Mouse (Mus musculus) layer of hippocampus, adult 9-10 months (tissue): Measurements from ENCODE around the gene Cd69.

Experiments used
- DNase-seq: peaks from one replicate; pipeline ENCODE4 v3.0.0; 2022; ENCODE audit warnings: low spot score

Cd69 gene

DNA sequence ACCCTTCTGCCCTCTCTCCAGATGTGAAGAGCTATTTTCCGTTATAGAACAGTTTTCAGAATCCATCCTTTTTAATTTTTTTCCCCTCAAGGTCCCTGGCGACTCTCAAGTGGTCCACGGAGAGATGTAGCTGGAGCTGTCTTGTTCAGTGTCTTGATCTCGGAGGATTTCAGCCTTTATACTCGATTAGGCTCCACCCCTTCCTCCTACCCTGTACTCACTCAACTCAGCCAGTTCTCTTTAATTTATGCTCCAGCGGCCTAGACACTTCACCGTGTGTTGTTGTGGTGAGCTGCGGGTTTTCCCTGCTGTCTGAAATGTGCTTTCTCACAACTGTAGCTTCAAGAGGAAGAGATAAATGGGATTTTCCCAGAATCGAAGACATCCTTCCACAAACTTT is at the start of gene Cd69:
TSS of gene Cd69 (minus strand) at position 217 of the 400 bp plus-strand sequence.
- no peak for DNase-seq

DNA sequence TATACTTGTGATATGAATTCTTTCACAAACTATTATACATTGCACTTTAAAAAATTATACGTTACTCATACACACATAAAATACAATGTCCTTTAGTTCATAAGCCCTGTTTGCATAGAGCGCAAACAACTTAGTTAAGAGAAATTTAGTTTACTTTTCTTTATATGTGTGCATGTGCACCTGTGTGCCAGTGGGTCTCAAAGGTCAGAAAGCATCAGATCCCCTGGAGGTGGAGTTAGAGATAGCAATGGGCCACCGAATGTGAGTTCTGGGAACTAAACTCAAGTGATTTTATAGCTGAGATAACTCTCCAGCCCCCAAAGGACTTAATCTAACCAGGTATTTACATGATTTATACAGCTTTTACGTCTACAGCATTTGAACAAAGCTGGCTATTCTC is 44.1 kb upstream of the Cd69 start:
- DNase-seq = no peak

DNA sequence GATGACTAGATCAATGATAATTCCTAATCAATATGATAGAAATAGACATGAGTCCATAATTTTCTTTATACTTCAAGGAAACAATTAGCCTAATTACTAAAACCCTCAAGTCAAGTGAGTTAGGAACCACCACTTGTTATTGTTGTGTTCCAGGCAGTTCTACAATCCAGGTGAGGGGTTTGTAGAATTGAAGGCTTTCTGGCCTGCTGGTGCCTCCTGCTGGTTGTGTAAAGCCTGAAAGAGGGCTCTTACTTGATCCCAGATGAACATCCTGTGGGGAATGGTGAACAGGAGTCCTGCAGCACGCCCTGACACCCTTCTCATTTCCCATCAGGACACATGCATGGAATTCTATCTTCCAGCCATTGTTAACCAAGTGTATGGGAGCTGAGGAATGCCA is 43.2 kb upstream of the Cd69 start:
- no peak for DNase-seq

DNA sequence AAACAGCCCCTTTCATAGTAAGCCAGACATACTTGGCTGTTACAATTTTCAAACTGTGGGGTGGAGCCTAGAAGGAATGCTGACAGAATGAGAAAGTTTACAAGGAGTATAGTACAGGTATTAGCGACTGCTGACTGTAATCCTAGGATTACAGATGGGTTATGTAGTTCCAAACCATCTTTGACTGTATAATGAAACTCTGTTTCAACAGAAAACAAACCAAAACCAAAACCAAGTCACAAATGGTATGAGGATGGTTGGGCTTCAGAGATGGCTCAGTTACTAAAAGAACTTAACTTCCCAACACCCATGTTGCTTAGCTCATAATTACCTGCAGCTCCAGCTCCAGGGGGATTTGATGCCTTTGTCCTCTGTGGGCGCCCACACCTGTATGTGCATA is 41.2 kb upstream of the Cd69 start:
- DNase-seq = no peak

DNA sequence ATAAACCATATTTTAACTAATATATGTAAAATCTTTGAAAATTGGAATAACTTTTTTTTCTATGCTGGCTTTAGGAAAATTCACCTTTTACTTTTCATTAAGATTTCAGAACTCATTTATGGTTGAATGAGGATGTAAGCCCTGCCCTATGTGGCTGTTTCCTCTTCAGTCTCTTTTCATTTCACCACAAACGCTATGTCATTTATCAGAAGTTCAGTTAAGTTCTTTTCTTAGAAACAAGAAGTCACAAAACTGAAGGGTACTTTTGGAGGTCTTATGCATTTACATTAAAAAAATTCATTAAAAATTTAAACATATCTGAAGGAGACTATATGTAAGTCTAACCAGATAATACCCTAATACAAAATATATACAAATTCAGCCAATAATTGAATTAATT is 40.5 kb upstream of the Cd69 start:
- no peak for DNase-seq

DNA sequence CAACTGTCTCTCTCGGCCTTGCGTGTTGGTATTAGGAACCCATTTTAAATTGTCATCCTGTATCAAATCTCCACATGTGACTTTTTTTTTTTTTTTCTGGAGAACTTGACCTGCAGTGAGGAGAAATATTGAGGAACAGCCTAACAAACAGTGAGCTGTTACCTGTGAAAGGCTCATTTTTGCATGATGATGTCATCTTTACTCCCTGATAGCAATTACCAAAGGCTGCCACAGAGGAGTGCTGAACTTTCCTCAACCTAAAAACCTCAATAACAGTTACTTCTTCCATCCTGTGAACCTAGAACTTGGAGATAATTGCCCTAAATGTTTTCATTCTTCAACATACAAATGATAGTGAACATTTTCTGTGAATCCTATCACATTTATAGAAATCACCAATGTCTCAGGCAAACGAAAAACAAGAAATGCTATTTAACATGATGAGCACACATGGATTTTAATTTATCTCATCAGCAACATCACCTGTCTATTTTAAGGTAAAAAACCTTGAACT is 39.5 kb upstream of the Cd69 start:
- no peak for DNase-seq

DNA sequence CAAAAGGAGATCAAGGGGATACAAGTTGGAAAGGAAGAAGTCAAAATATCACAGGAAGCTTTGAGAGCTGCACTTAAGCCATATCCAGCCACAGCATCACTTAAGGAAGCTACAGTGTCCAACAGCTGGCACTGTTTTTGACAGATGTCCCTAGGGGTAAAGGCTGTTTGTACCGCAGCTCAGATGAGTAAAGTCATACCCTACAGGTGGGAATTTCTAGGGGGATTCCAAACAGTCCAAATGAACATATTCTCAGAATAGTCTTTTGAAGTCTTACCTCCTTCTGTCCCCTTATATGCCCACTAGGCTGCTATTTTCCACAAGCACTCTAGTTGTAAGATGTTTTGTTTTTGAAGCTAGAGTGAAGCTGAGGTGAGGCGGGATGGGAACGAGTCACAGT is 37.3 kb upstream of the Cd69 start:
- no peak for DNase-seq

DNA sequence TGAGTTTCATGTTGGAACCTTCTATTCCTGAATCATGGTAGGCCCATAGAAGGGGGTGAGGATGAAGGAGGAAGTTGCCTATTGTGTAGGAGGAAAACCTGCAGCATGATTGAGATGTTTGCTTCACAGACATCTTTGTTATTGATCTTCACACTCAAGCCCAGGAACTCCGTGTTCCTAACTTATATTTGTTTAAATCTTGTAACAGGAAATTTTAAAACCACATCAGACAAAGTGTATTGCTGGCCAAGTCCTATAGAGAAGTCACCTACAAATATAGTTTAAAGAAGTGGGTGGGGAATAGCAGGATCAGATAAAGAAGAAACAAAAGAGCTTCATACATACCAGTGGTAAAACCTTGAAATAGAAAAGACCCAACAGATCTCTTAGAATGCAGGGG is 28.9 kb upstream of the Cd69 start:
- no peak for DNase-seq

DNA sequence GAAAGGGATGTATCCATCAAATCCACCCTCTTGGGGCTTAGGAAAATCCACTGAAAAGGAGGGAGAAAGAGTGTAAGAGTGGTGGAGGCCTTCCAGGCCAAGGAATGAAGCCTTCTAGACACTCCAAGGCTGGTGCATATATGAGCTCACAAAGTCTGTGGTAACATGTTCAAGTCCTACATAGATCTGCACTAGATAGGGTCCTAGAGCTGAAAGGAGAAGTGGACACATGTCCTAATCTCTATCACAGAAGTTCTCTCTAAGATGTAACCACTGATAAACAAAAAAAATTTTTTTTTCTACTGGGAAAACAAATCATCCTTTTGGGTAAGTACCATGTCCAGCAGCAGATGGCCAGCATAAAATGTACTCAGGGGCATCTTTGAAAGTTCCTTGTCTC is 13.5 kb upstream of the Cd69 start:
- no peak for DNase-seq

DNA sequence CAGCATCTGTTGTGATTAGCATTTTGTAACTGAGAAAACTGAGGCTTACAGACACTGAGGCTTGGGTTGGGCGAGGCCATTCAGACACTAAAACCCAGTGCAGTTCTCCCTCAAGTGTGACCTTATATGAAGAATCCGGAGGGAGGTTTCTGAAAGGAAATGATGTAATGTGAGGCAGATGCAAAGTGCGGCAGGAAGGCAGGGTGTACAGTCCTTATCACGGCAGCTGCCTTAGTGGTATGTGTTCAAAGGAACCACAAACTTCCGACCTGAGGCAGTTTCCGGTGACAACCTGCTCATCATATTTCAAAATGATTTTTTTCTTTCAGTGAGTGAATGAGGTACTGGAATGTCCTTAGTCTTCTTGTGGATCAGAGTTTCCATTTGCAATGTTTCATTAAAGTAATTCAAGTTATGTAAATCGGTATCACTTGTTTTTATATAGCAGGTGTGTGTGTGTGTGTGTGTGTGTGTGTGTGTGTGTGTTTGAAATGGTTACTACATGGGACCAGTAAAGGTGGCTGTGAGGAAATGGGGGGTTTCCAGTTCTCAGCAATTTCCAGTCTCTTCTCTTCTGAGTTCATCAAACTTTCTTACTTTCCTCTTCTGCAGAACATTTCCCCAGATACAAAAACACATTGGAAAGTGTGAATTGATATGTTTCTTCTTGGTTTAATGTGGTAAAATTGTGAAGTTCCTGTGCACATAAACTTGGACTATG is 9.3 kb upstream of the Cd69 start:
- no peak for DNase-seq

DNA sequence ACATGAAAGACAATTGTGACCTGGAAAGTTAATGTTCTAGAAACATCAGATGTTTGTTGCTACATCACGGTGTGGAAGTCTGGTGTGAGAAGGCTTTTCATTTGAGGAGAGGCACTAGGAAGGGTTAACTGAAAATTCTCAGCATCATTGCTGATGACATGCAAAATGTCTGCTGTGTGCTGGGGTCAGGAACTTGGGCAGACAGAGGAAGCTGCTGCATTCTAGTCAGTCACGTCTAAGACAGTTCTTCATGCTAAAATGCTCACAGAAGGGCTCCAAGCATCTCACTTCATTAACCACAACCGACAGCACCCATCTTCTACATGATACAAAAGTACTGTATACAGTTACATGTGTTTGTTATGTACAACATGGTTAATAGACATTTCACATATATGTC is 8.0 kb upstream of the Cd69 start:
- DNase-seq = no peak

DNA sequence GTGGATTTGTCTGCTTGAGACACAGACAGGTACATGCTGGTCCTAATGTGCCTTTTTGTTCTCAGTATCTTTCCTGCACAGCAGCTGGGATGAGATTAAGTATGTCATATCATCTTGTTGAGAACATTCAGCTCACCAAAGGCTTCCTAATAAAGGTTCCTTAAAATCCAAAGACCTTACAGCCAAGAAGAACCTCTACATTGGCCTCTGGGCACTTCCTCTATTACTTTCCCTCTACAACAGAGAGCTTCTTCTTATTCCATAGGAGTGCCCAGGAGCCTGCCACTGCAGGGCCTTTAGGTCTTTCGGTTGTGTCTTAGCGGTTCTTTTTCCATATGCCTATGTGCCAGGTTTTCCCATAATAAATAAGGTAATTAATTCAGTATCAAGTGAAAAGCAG is 1.2 kb upstream of the Cd69 start:
- DNase-seq = no peak

DNA sequence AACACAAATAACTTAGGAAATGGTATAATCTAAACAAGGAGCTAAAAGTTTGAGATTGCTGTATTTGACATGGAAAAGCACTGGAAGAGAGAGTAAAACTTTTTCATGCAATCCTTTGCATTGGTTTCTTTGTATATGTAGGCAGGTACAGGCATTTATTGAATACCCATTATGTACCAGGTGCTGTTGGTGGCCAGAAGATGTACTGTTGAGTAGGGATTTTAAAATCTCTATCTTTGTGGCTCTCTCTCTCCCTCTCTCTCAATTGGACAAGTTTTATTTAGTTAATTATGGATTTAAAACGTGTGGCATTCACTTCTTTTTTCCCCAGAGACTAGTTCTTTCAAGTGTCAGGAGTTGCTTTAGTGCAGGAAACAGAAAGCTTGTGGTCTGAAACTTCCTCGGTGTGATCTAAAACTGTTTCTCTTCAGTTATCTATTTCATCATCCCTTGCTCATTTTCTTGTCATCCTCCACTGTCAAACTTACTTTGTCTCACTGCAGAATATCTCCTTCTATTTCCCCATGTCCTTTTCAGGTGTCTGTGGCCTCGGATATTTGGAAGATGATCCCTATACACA is 478 bp upstream of the Cd69 start:
- no peak for DNase-seq

DNA sequence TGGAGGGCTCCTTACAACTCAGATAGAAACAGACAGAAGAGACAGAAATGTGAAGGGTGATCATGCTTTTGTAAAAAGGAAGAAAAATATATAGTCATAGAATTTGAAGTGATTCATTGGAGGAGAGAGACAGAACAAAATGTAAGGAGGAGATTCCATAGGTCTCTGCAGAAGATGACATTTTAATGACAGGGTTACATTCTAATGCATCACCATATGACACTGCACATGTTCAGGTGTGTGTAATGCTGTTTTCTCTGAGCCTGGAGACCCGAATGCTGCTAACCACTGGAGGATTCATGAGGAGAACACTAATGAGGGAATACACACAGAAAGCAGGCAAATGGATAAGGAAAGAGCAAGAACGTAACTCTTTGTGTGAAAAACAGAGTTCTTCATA is 760 bp downstream of the Cd69 start:
- no peak for DNase-seq

DNA sequence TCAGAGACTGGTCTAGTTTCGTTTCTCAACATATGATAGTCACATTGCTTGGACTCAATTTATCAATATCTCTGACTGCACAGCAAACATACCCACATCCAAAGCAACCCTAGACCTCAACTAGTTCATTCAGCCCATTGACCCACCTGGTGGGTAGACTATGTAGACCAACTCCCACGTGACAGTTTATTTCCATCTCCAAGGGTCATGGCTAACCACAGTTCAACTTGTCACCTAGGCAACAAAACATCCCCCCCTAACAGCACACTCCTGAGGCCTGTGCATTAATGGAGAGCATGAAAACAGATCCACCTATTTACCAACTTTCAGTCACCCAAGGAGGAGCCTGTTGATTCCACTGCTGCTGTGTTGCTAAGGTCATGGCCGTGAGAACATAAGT is 1.6 kb downstream of the Cd69 start:
- no peak for DNase-seq

DNA sequence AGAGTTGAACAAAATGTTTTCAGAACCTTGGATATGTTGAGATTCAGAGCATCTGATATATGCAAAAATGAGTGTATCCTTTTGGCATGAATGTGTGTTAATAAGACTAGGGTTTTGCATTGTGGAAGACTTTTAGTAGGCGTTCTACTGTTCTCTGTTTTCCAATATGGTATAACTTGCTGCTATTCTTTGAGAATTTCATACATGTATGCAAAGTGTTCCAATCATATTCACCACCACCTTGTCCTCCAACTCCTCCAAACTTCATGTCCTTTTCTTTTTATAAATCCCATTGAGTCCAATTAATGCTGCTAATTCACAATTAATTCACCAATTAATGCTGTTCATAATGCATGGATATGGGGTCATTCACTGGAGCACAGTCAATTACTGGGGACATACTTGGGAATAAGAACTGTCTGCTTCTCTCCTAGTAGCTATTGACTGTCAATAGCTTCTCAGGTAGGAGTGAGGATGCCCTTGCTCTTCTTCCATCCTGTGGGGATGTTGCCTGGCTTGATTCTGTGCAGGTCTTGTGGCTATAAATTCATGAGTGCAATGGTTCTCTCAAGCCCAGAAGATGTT is 8.7 kb downstream of the Cd69 start:
- no peak for DNase-seq

DNA sequence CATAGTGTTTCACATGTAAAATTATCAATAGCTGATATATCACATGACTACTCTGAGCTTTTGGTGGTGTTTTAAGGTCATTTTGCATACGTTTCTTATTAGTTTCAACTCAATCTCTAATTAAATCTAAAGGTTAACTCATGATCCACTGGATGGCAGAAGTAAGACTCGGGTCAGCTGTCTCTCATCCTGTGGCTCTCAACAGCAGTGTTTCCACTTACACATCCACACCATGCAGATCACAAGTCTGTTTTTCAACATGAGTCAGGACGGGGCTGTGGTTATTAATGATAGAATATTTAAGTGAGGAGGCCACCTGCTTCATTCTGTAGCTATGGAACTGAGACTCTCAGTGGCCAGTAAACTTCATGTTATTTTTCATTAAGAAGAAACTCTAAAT is 9.4 kb downstream of the Cd69 start:
- no peak for DNase-seq

DNA sequence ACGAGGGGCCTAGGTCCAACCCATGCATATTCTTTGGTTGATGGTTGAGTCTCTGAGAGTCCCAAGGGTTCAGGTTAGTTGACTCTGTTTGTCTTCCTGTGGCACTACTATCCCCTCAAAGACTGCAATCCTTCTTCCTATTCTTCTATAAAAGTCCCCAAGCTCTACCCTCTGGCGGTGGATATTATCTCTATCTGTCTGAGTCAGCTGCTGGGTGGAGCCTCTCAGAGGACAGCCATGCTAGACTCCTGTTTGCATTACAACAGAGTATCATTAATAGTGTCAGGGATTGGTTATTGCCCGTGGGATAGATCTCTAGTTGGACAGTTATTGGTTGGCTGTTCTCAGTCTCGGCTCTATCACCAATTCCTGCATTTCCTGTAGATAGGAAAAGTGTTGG is 14.3 kb downstream of the Cd69 start:
- DNase-seq = no peak

DNA sequence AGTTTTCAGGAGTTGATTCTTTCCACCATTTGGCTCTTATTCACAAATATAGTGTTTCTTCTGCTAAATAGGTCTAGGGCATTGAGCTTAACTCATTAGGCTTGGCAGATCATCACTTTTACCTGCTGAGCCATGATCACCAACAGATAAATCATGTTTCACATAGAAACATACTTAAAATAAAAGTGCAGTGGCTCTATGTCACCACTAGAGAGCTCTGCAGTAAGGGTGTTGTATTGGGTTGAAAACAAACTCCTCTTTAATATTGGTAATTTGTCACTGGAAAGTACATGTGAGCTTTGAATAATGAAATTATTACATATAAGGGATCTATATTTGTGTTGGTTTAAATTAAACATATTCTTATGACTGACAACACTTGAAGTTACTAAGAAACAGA is 15.2 kb downstream of the Cd69 start:
- no peak for DNase-seq

DNA sequence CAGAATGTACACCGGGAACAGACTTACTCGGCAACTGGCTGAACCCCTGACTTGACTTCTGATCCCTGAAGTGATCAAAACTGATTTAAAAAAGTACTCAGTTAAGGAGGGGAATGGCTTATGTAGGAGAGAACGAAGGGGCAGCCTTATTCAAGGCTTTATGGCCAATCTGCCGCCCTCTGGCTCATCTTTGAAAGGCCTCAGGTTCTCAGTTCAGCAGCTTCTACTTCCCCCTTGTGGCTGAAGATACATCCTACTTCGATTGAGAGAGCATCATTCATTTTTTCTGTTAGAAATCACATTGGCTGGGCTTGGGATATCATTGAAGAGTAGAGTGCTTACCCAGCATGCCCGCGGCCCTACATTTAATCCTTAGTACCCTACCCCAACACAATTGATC is 19.2 kb downstream of the Cd69 start:
- no peak for DNase-seq

DNA sequence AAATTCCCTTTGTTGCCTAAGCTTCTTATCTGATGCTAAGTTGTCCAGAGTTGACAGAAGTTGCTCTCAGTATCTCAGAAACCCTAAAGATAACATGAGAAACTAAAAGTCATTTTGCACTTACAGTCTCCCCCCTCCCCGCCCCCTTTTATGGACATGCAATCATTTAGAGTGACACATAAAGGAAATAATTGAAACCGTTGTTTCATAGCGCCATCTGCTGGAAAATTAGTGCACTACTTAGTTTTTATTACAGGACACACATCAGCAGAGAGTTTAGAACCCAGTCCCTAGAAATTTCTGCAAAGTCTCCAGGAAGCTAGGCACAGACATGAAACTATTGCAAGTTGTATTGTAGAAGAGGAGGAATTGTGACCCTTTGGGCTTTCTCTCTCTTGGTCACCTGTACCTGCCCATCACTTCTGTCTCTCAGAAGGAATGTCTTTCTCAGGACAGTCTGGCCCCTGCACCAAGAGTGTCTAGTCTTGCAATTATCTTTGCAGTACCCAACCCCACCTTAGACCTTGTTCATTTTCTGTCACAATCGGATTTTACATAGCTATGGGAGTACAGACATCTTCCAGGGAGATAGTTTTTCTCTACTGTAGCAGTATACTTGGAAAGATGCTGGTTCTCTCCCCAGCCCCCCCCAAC is 20.2 kb downstream of the Cd69 start:
- no peak for DNase-seq

DNA sequence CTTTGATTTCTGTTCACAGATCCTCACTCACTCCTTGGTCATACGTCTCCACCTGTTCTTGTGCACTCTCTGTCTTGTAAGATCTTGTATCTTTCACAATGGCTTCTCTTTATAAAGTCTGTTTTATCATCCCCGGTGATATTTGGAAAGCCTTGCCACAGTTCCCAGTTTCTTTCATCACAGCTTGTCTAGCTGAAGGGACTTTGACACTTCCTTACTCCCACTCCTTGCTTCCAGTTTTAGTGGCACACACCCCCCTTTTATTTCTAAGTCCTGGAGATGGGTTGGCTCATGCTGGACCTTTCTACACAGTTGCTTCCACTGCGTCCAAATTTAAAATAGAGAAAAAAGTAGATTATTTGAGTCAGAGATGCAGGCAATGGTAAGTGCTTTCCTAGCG is 20.9 kb downstream of the Cd69 start:
- no peak for DNase-seq

DNA sequence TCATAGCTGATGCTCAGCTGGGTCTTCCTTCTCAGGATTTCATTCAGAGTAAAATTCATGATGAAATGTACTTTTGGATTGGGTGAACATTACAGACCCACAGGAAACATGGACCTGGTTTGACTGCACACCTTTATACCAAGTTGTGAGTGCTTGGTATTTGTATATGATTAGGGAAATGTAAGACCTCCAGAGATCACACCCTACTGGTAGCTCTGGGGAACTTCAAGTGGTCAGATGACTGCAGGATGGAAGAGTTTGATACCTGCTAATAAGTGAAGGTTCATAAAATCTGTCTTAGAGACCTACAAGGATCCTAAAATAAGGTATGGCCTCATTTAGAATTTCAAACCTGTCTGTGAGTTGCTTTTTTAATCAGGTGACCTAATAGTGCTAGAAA is 27.0 kb downstream of the Cd69 start:
- no peak for DNase-seq
